Mouse (Mus musculus) adrenal gland, postnatal 25 days (tissue): ENCODE data around the gene Vmn1r84. TPM values are rescaled to one million over a fixed set of nuclear protein-coding genes. Genes with fewer than 3 reads are reported as not detected.

Experiments
- DNase-seq: peaks from one replicate; pipeline ENCODE4 v3.0.0; 2021; ENCODE audit warnings: mixed read lengths
- long read RNA-seq: library from polyadenylated mRNA; stranded (forward); transcript quantifications from one replicate; pipeline ENCODE4 v2.0.0, GENCODE M21; 2021
- microRNA-seq, 2 experiments: library from miRNA; unstranded; fragments of <30 nt; microRNA quantifications; one replicate each; pipeline ENCODE4 v1.2.0; 2021
- total RNA-seq: library from RNA; stranded (reverse); gene quantifications from 2 replicates; pipeline ENCODE4 v1.2.3, GENCODE M21; 2021

Vmn1r84 gene
- not detected in 2 replicates for total RNA-seq
- long read RNA-seq = 0 reads

DNA sequence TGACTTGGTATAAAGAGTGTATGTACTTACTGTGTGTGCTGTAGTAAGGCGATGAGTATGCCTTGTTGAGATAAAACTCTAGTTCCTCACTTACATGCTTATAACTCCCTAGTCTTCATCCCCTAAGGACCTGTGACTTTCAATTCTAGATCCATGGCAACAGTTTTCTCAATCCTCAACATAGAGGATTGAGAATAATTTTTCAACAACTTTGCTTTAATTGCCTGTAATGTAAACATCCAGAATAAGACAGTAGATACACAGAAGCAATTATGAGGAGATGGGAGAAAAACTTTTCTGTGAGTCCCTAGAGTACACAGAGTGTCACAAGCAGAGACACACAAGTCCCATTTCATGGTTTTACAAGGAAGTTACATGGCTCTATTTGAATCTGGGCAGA, at the start of gene Vmn1r84:
Vmn1r84 (minus strand) TSS at position 101 of the 400 bp plus-strand sequence.
- DNase-seq = no peak

DNA sequence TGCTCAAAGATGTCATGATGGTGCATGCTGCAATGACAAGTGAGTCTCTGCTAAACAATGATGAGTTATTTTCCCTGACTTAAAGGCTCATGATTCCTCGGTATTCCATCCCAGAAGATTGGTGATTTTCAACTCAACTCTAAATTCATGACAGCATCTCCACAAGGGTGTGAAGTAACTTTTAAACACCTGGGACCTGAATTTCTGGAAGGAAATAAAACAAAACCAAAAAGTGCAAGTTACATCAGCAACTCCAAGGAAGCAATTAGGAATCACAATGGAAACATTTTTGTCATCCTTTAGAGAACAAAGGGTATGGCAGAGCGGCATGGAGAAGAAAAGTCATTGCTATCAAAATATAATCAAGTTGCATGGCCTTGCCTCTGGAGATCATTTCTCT, 39.7 kb downstream of the Vmn1r84 start, which contains the start of gene Vmn1r83:
Vmn1r83 (minus strand) TSS at position 101 of the 400 bp plus-strand sequence.
- no peak for DNase-seq

Small RNAs within 50 kb of the gene (microRNA-seq; reads per million reads assigned to microRNA genes)
- gene Gm23521 = 0 reads per million in 2 experiments

Other genes with a start within 250 kb of the Vmn1r84 start
- gene Vmn1r78, start 219.0 kb downstream of the Vmn1r84 start, total RNA-seq = not detected in 2 replicates
- gene Vmn1r79, start 198.0 kb downstream of the Vmn1r84 start, total RNA-seq = 0.95 and 0.97 TPM in 2 replicates
- gene Vmn1r80, start 180.0 kb downstream of the Vmn1r84 start, total RNA-seq = not detected in 2 replicates
- gene Vmn1r81, start 101.0 kb downstream of the Vmn1r84 start, total RNA-seq = not detected in 2 replicates
- gene Vmn1r82, start 68.8 kb downstream of the Vmn1r84 start, total RNA-seq = not detected in 2 replicates
- gene Vmn1r83, start 39.8 kb downstream of the Vmn1r84 start, total RNA-seq = not detected in 2 replicates
- 6.4 and 7.9 TPM in 2 replicates for gene Zfp551, start 53.5 kb upstream of the Vmn1r84 start, total RNA-seq
- 11.8 and 15.8 TPM in 2 replicates for gene Zfp606, start 109.0 kb upstream of the Vmn1r84 start, total RNA-seq
- not detected in 2 replicates for gene 2900092C05Rik, start 143.2 kb upstream of the Vmn1r84 start, total RNA-seq
- 0.03 TPM in 1 of 2 replicates, not detected in the other for gene Vmn2r53, start 239.5 kb upstream of the Vmn1r84 start, total RNA-seq